Mouse (Mus musculus) kidney, embryonic 16.5 days (tissue): ENCODE data around the gene Cdc42ep1. TPM values are rescaled to one million over a fixed set of nuclear protein-coding genes. Genes with fewer than 3 reads are reported as not detected.
A peak's percentile ranks its signal among the peaks of the same experiment; 100 is the strongest.

ENCODE experiments used
- ATAC-seq: fragments of 200-750 bp; cut with Nextera tagmentation; 2 replicates; pipeline ENCODE4 v1.8.0; 2017; ENCODE audit warnings: moderate TSS enrichment; ENCODE audit not compliant: low FRiP score, low TSS enrichment
- H3K27ac ChIP-seq: fragments of 300-500 bp; sonication (generic); 2 replicates; pipeline ENCODE4 v1.5.1; 2014; ENCODE audit warnings: low read length
- H3K27me3 ChIP-seq: fragments of 300-500 bp; sonication (generic); 2 replicates; pipeline ENCODE4 v1.6.1; 2014; ENCODE audit warnings: low read length, control low read depth, mixed read lengths; ENCODE audit not compliant: insufficient read depth
- H3K36me3 ChIP-seq: fragments of 300-500 bp; sonication (generic); 2 replicates; pipeline ENCODE4 v1.6.1; 2014; ENCODE audit warnings: low read length, control low read depth, mixed read lengths; ENCODE audit not compliant: insufficient read depth
- H3K4me1 ChIP-seq: fragments of 300-500 bp; sonication (generic); 2 replicates; pipeline ENCODE4 v1.6.1; 2014; ENCODE audit warnings: low read length, control low read depth, mixed read lengths; ENCODE audit not compliant: insufficient read depth
- H3K4me2 ChIP-seq: fragments of 300-500 bp; sonication (generic); replicated peaks from 2 replicates; pipeline ENCODE4 v1.6.1; 2014; ENCODE audit warnings: low read depth, low read length
- H3K4me3 ChIP-seq: fragments of 300-500 bp; sonication (generic); 2 replicates; pipeline ENCODE4 v1.5.1; 2014; ENCODE audit warnings: mild to moderate bottlenecking, low read length
- H3K9ac ChIP-seq: fragments of 300-500 bp; sonication (generic); replicated peaks from 2 replicates; pipeline ENCODE4 v1.6.1; 2014; ENCODE audit warnings: low read length
- H3K9me3 ChIP-seq: fragments of 300-500 bp; sonication (generic); 2 replicates; pipeline ENCODE4 v1.6.1; 2016; ENCODE audit warnings: low read length, control low read depth
- WGBS: fragments of 180-500 bp; shearing (Covaris S2); extraction: QIAGEN DNeasy Blood & Tissue Kit; methylation state at CpG from one replicate; pipeline ENCODE4 v1.1.7; 2014; 5-methylcytosine and 5-hydroxymethylcytosine counted together
- polyA plus RNA-seq: library from polyadenylated mRNA; unstranded; fragments of >200 nt; fragmentation: Nextera tagmentation; extraction: Ambion mirVana; gene quantifications from 2 replicates; pipeline ENCODE4 v1.2.1, GENCODE M21; 2015

Cdc42ep1 gene
- polyA plus RNA-seq, 1 experiment from 2014 or later, result 58.5 TPM

- Histone ChIP-seq H3K36me3 (no peaks in the 10 kb centered on the region), H3K4me2 (no peak overlapping the region), H3K9ac (no peak overlapping the region), H3K27ac (no peak overlapping the region), H3K4me1 (peaks cover 9% of the 10 kb centered on the region; the same call in 1 of the 2 replicates), H3K4me3 (no peak overlapping the region), H3K27me3 (no peaks in the 10 kb centered on the region), H3K9me3 (no peaks in the 10 kb centered on the region)
- 80% methylated on average over 7 of the region's 7 CpGs for WGBS
- no peak for ATAC-seq
Measured at GRCm38 (mm10) chr15:78857009-78857408, 14.6 kb downstream of the Cdc42ep1 start.

- WGBS, result 76% methylated on average over 4 of the region's 4 CpGs
- no peak overlapping the region for H3K4me2 ChIP-seq
- H3K27ac ChIP-seq, result no peak overlapping the region
- H3K4me3 ChIP-seq, result no peak overlapping the region
- 0 out of 2 replicates have a peak overlapping the region, but pooled peaks have one; percentile 12 for H3K9ac ChIP-seq
- peaks cover 16% of the 10 kb centered on the region; the same call in 1 of the 2 replicates for H3K4me1 ChIP-seq
- no peaks in the 10 kb centered on the region for H3K9me3 ChIP-seq
- no peaks in the 10 kb centered on the region for H3K36me3 ChIP-seq
- no peaks in the 10 kb centered on the region for H3K27me3 ChIP-seq
- no peak for ATAC-seq
Measured at GRCm38 (mm10) chr15:78859311-78859710, 16.9 kb downstream of the Cdc42ep1 start.

GRCm38 (mm10) chr15:78859714-78860113, 17.3 kb downstream of the Cdc42ep1 start:
- 70% methylated on average over 6 of the region's 6 CpGs for WGBS
- Histone ChIP-seq H3K9ac (no peak overlapping the region), H3K9me3 (no peaks in the 10 kb centered on the region), H3K36me3 (no peaks in the 10 kb centered on the region), H3K4me3 (no peak overlapping the region), H3K4me2 (no peak overlapping the region), H3K27me3 (no peaks in the 10 kb centered on the region), H3K27ac (no peak overlapping the region), H3K4me1 (peaks cover 16% of the 10 kb centered on the region; the same call in 1 of the 2 replicates)
- no peak for ATAC-seq

GRCm38 (mm10) chr15:78862280-78862679, 19.9 kb downstream of the Cdc42ep1 start:
- H3K36me3 ChIP-seq, result no peaks in the 10 kb centered on the region
- 87% methylated on average over 5 of the region's 5 CpGs for WGBS
- H3K4me1 ChIP-seq, result peaks cover 16% of the 10 kb centered on the region; the same call in 1 of the 2 replicates
- H3K27ac ChIP-seq, result no peak overlapping the region
- H3K4me3 ChIP-seq, result no peak overlapping the region
- H3K9me3 ChIP-seq, result no peaks in the 10 kb centered on the region
- H3K9ac ChIP-seq, result no peak overlapping the region
- no peaks in the 10 kb centered on the region for H3K27me3 ChIP-seq
- no peak for ATAC-seq
- H3K4me2 ChIP-seq, result no peak overlapping the region

GRCm38 (mm10) chr15:78863154-78863553, 20.7 kb downstream of the Cdc42ep1 start:
- Histone ChIP-seq H3K27ac (peak overlapping the region; percentile 13; the same call in 1 of the 2 replicates), H3K9me3 (no peaks in the 10 kb centered on the region), H3K9ac (no peak overlapping the region), H3K4me1 (peaks cover 19% of the 10 kb centered on the region), H3K27me3 (no peaks in the 10 kb centered on the region), H3K4me3 (no peak overlapping the region), H3K4me2 (no peak overlapping the region), H3K36me3 (no peaks in the 10 kb centered on the region)
- WGBS, result 66% methylated on average over 2 of the region's 2 CpGs
- ATAC-seq, result no peak

- Histone ChIP-seq H3K4me2 (0 out of 2 replicates have a peak overlapping the region, but pooled peaks have one; percentile 2), H3K9ac (0 out of 2 replicates have a peak overlapping the region, but pooled peaks have one; percentile 8), H3K36me3 (no peaks in the 10 kb centered on the region), H3K4me3 (no peak overlapping the region), H3K27me3 (no peaks in the 10 kb centered on the region), H3K4me1 (peaks cover 26% of the 10 kb centered on the region), H3K9me3 (no peaks in the 10 kb centered on the region), H3K27ac (peak overlapping the region; percentile 13; the same call in 1 of the 2 replicates)
- peak; percentile 43; the same call in 1 of the 2 replicates for ATAC-seq
- 32% methylated on average over 13 of the region's 13 CpGs for WGBS
Measured at GRCm38 (mm10) chr15:78863852-78864253, 21.4 kb downstream of the Cdc42ep1 start.

- Histone ChIP-seq H3K27me3 (no peaks in the 10 kb centered on the region), H3K4me1 (peaks cover 26% of the 10 kb centered on the region), H3K9me3 (no peaks in the 10 kb centered on the region), H3K4me2 (no peak overlapping the region), H3K9ac (no peak overlapping the region), H3K4me3 (no peak overlapping the region), H3K27ac (peak overlapping the region; percentile 92), H3K36me3 (no peaks in the 10 kb centered on the region)
- 6% methylated on average over 9 of the region's 9 CpGs for WGBS
- ATAC-seq, result peak; percentile 75
Measured at GRCm38 (mm10) chr15:78868398-78868797, 26.0 kb downstream of the Cdc42ep1 start.

GRCm38 (mm10) chr15:78868826-78869233, 26.4 kb downstream of the Cdc42ep1 start:
- no peaks in the 10 kb centered on the region for H3K27me3 ChIP-seq
- H3K9ac ChIP-seq, result no peak overlapping the region
- peak; percentile 41; the same call in 1 of the 2 replicates for ATAC-seq
- no peaks in the 10 kb centered on the region for H3K9me3 ChIP-seq
- no peak overlapping the region for H3K4me2 ChIP-seq
- no peak overlapping the region for H3K4me3 ChIP-seq
- WGBS, result 63% methylated on average over 7 of the region's 7 CpGs
- H3K27ac ChIP-seq, result peak overlapping the region; percentile 92
- no peaks in the 10 kb centered on the region for H3K36me3 ChIP-seq
- peaks cover 22% of the 10 kb centered on the region for H3K4me1 ChIP-seq

GRCm38 (mm10) chr15:78869775-78870174, 27.4 kb downstream of the Cdc42ep1 start:
- ATAC-seq, result no peak
- H3K27ac ChIP-seq, result no peak overlapping the region
- no peak overlapping the region for H3K4me2 ChIP-seq
- 29% methylated on average over 6 of the region's 6 CpGs for WGBS
- no peak overlapping the region for H3K9ac ChIP-seq
- no peaks in the 10 kb centered on the region for H3K27me3 ChIP-seq
- H3K36me3 ChIP-seq, result no peaks in the 10 kb centered on the region
- no peaks in the 10 kb centered on the region for H3K9me3 ChIP-seq
- peaks cover 19% of the 10 kb centered on the region for H3K4me1 ChIP-seq
- H3K4me3 ChIP-seq, result no peak overlapping the region

- peaks cover 34% of the 10 kb centered on the region for H3K4me1 ChIP-seq
- no peak overlapping the region for H3K27ac ChIP-seq
- H3K36me3 ChIP-seq, result no peaks in the 10 kb centered on the region
- H3K9me3 ChIP-seq, result no peaks in the 10 kb centered on the region
- H3K4me2 ChIP-seq, result no peak overlapping the region
- no peak overlapping the region for H3K4me3 ChIP-seq
- no peak for ATAC-seq
- 0 out of 2 replicates have a peak overlapping the region, but pooled peaks have one; percentile 28 for H3K9ac ChIP-seq
- 45% methylated on average over 5 of the region's 5 CpGs for WGBS
- no peaks in the 10 kb centered on the region for H3K27me3 ChIP-seq
Measured at GRCm38 (mm10) chr15:78872021-78872608, 29.7 kb downstream of the Cdc42ep1 start.
